Mouse (Mus musculus) left cerebral cortex, adult 18-20 months (tissue): ENCODE data around the gene Hist1h2an. TPM values are rescaled to one million over a fixed set of nuclear protein-coding genes. Genes with fewer than 3 reads are reported as not detected.
"Not testable (repeated sequence)": the region's sequence is repeated elsewhere in the genome, so short reads cannot be mapped to it uniquely, and the experiment has no call there.

Experiments used
- DNase-seq, 2 experiments: peaks; one replicate each; pipeline ENCODE4 v3.0.0; 2021 to 2022; ENCODE audit warnings: low spot score in 2 of 2, mixed read lengths in 1 of 2
- total RNA-seq, 2 experiments: library from RNA; stranded (reverse); gene quantifications; 2 replicates each; pipeline ENCODE4 v1.2.3; 2021

Gene Hist1h2an
- total RNA-seq, 2 experiments from 2014 or later: 1.1 to 2.8 TPM

DNA sequence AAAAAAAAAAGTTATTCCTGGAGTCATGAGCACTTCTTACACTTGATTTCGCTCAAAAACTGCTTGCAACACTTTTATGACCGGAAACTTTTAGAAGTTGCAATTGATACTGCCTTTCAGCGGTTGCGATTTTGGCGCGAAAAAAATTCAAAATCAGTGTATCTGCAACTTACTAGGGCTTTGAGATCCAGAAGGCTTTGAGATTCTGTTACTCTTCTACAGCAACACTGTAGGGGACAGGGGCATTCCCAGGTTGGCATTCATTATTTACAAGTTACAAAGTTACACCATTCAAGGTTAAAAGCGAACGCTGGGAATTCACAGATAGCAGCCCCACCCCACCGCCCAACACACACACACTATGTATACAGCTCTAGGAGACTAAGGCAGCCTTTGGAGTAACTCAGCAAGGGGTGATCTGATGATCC lies 3.3 kb downstream of the Hist1h2an start:
- DNase-seq: no peak

DNA sequence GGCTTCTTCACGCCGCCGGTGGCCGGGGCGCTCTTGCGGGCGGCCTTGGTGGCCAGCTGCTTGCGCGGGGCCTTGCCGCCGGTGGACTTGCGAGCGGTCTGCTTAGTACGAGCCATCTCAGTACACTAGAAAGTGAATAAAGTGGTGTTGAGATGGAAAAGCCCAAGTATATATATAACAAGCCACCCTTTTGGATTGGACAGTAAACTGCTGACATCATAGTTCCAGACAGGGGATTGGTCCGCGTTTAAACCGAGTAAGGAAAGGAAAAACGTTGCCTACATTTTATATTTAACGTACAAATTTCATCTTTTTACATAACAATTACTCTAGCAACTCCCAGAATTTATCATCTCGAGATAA lies 3.8 kb downstream of the Hist1h2an start, which contains the start of gene Hist1h3i:
Hist1h3i (minus strand) TSS at position 116 of the 363 bp plus-strand sequence.
- DNase-seq: peak; percentile 60 to 62

DNA sequence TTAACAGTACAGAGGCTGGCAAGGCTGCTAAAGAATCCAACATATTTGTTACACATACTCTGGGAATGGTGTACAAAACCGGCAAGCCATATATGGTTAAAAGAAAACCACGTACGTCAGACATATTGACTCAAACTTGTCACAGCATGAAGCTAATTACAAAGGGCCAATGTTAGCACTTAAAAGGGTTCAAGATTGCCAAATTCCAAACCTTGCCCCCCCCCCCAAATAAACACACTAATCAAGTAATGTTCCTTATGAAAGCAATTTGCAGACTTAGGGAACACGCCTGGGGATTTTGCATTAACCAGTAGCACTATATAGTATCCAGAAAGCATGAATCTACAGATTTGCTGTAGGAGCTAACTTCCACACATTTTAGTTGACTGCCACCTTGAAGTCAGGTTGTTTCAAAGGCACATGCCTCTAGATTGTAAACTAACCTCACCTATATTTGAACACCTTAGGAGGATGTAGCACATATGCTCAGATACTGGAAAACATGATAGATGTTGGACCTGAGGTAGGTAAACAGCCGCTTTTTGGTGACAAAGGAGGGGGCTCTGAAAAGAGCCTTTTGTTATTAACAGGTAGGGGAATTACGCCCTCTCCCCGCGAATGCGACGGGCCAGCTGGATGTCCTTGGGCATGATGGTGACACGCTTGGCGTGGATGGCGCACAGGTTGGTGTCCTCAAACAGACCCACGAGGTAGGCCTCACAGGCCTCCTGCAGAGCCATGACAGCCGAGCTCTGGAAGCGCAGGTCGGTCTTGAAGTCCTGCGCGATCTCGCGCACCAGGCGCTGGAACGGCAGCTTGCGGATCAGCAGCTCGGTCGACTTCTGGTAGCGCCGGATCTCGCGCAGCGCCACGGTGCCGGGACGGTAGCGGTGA lies 4.4 kb downstream of the Hist1h2an start:
- DNase-seq: not testable (repeated sequence)

DNA sequence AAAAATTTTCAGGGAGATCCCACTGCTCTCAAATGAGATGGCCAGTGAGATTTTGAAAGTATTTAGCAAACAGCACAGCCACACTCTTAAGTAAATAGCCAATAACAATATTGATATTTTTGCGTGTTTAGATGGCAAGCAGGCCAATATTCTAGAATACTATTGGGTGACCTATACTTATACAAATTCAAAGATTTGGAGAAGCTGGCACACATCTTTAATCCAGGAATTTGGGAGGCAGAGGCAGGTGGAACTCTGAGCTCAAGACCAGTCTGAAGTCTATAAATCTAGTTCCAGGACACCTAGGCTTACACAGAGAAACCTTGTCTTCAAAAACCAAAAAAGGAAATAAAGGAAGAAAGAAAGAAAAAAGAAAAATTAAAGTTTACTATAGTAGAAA lies 5.4 kb downstream of the Hist1h2an start:
- DNase-seq: no peak

DNA sequence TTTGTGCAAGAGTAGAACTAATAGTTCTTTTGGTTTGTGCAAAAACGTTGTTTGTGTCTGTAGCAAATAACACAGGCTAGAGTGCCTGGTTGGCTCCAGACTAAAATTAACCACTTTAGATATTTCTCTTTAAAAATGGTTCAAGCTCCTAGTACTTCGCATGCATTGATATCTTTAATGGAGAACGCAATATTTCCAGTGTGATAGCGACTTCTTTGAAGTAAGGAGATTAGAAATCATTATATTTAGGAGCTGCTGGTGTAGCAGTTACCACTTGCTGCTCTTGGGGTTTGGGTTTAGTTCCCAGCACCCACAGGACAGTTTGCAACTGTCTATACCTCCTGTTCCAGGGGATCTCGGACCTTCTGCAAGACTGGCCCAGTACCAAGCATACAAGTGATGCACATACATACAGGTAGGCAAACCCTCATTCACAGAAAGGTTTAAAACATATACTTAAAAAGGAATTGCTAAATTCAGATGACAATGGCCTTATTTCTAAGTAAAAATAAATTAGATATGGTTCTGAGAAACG lies 5.9 kb downstream of the Hist1h2an start:
- DNase-seq: no peak

DNA sequence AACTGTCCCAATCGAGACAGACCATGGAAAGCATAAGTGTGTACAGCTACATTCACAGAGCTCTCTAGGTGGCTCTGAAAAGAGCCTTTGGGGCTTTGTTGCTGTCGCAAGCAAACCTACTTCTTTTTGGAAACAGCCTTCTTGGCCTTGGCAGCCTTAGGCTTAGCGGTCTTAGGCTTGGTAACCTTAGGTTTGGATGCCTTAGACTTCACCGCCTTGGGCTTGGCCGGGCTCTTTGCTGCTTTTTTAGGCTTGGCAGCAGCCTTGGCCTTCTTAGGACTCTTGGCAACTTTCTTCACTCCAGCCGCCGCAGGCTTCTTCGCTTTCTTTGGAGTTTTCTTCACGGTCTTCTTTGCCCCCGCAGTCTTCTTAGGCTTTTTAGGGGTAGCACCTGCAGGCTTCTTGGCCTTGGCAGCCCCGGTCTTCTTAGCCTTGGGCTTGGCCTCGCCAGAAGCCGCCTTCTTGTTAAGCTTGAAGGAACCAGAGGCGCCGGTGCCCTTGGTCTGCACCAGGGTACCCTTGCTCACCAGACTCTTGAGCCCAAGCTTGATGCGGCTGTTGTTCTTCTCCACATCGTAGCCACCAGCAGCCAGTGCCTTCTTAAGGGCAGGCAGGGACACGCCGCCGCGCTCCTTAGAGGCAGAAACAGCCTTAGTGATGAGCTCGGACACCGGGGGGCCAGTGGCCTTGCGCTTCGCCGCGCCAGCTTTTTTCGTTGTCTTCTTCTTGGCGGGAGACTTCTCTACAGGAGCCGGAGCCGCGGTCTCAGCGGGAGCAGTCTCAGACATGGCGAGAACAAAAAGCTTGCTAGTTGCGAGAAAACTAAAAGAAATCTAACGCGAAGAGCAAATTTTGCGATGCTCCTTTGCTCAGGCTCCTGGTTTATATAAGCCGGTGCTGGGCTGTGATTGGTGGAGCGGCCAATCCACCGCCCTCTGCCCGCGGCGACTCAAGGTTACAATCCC lies 7.0 kb downstream of the Hist1h2an start, which contains the start of gene Hist1h1b:
Hist1h1b (minus strand) TSS at position 859 of the 965 bp plus-strand sequence.
- DNase-seq: peak; percentile 71 to 77

- peak; percentile 49 to 60 for DNase-seq
Observed at GRCm38 (mm10) chr13:21778814-21779766, 7.9 kb downstream of the Hist1h2an start.

DNA sequence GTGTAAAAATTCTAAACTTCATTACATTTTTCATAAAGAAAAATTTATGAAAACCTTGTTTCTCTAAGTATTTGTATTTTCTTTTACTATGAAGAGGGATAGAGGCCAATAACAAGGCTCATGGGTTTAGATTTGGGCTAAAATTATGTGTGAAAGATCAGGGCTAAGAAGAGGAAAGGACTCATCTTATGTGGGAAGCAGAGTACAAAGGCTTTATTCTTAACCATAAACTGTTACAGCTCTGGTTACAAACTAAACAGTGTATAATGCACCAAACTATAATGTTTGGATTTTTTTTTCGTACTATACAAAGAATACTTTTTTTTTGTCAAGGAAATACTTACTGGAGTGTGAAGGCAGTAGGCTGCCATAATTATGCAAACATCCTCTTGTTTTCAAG lies 31.3 kb downstream of the Hist1h2an start:
- DNase-seq: no peak

DNA sequence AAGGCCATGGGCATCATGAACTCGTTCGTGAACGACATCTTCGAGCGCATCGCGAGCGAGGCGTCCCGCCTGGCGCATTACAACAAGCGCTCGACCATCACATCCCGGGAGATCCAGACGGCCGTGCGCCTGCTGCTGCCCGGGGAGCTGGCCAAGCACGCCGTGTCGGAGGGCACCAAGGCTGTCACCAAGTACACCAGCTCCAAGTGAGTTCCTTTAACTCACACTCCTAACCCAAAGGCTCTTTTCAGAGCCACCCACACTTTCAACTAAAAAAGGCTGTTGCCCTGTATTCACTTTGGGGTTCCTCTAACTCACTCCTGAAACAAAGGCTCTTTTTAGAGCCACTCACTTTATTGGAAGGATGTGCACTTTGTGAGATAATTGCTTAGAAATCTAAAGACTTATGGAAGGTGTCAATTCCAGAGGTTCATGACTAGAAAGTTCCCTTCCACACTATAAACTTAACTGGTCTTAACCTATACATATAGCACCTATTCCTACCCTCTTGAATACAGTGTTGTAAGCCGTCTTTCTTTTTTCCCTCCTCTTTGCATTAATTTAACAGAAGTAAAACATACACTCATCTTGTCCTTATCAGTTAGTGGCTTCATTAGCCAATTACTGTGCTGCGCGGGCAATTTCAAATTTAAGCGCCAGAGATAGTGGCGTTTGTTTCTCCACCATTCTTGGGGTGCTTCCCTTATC lies 32.6 kb downstream of the Hist1h2an start:
- DNase-seq: peak; percentile 17 to 42

- DNase-seq: peak; percentile 62 to 73
Observed at GRCm38 (mm10) chr13:21753524-21754285, 33.3 kb downstream of the Hist1h2an start, which contains the start of the genes Hist1h2ak and Hist1h2bn. TSS of gene Hist1h2ak (minus strand) at chr13:21753827. TSS of gene Hist1h2bn (plus strand) at chr13:21754123.

GRCm38 (mm10) chr13:21753051-21753523 lies 33.9 kb downstream of the Hist1h2an start:
- DNase-seq: no peak

GRCm38 (mm10) chr13:21752356-21752755 lies 34.7 kb downstream of the Hist1h2an start:
- DNase-seq: no peak

GRCm38 (mm10) chr13:21751827-21752226 lies 35.2 kb downstream of the Hist1h2an start:
- DNase-seq: no peak

DNA sequence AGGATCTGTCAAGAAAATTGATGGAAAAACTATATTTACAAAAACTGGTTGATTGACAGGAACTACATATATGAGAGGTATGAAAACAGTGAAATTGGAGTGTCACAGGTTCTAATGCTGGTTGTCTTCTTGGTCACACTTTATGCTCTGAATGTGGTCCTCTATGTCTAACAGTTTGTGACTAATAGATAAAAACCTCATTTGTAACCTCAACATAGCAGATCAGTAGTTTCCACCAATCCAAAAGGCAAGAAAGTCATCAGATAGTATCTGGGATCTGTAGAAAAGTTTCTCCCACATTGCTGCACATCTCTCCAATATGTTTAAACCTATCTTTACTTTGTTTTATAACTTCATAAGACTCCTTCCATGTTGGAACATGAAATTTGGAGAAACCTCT lies 35.6 kb downstream of the Hist1h2an start:
- no peak for DNase-seq

- peak; percentile 88 to 94 for DNase-seq
Observed at GRCm38 (mm10) chr13:21750159-21751017, 36.6 kb downstream of the Hist1h2an start, which contains the start of gene Hist1h4k. TSS of gene Hist1h4k (minus strand) at chr13:21750505.

DNA sequence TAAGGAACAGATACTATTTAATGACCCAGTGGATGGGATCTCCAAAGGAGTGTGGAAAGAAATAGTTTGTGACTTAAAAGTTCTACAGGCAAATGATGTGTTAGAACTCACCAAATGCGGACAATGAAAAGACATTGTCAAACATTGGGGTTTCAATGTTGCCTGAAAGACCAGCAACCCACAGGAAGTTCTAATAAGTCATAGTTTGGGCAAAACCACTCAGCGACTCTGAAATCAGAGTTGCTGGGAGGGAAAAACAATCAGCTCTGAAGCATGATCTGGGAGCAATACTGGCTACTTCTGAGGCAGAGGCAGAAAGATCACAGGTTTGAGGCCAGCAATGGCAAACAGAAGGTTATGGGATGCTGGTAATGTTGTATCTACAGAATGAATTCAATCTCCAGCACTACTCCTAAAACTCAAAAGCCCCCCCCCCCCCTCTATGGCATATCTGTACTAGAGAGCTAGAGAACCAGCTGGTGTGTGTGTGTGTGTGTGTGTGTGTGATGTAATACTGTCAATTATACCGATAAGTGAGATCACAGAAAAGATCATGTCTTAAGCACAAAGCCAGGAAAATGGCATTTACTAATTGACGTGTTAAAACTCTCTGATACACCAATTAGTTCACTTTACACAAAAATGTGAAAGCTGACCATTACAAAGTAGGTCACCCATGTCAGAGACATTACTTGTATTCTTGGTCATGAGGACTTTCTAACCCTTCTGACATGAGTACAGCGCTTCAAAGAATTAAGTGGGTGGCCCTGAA lies 37.4 kb downstream of the Hist1h2an start:
- DNase-seq: no peak

DNA sequence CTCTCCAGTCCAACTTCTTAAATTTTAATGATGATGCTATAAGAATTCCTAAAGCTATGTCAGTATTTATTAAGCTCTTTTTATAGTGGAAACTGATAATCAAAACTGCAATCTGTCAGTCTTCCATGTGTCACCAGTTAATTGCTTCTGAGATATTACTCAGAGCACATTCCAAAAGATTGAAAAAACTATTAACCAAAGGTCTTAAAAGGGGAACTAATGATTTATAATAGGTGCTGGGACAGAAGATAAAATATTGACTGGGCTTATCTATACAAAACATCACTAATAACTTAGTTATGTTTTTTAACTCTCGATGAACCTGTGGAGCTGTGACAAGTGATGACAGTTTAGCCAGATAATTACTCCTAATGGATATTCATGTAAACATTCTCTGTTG lies 42.0 kb downstream of the Hist1h2an start:
- DNase-seq: no peak
